Mouse (Mus musculus) lung, embryonic 16.5 days (tissue): ENCODE measurements around the gene Stx4a. TPM values are rescaled to one million over a fixed set of nuclear protein-coding genes. Genes with fewer than 3 reads are reported as not detected.
"Not testable (repeated sequence)": the region's sequence is repeated elsewhere in the genome, so short reads cannot be mapped to it uniquely, and the experiment has no call there.

Experiments
- ATAC-seq: fragments of 200-750 bp; cut with Nextera tagmentation; 2 replicates; pipeline ENCODE4 v1.8.0; 2017; ENCODE audit warnings: low read depth, mild to moderate bottlenecking, moderate library complexity
- H3K27ac ChIP-seq: fragments of 300-500 bp; sonication (generic); 2 replicates; pipeline ENCODE4 v1.5.1; 2014; ENCODE audit warnings: mild to moderate bottlenecking, control low read depth, low read length
- H3K27me3 ChIP-seq: fragments of 300-500 bp; sonication (generic); 2 replicates; pipeline ENCODE4 v1.6.1; 2014; ENCODE audit warnings: low read depth, low read length, mixed read lengths; ENCODE audit not compliant: control insufficient read depth, insufficient read depth
- H3K36me3 ChIP-seq: fragments of 300-500 bp; sonication (generic); 2 replicates; pipeline ENCODE4 v1.6.1; 2014; ENCODE audit warnings: low read length; ENCODE audit not compliant: control insufficient read depth, insufficient read depth
- H3K4me1 ChIP-seq: fragments of 300-500 bp; sonication (generic); replicated peaks from 2 replicates; pipeline ENCODE4 v1.6.1; 2014; ENCODE audit warnings: low read length, mixed read lengths; ENCODE audit not compliant: control insufficient read depth, insufficient read depth
- H3K4me2 ChIP-seq: fragments of 300-500 bp; sonication (generic); 2 replicates; pipeline ENCODE4 v1.6.1; 2014; ENCODE audit warnings: low read depth, low read length, control low read depth
- H3K4me3 ChIP-seq: fragments of 300-500 bp; sonication (generic); 2 replicates; pipeline ENCODE4 v1.5.1; 2014; ENCODE audit warnings: mild to moderate bottlenecking, low read length, control low read depth
- H3K9ac ChIP-seq: fragments of 300-500 bp; sonication (generic); 2 replicates; pipeline ENCODE4 v1.6.1; 2014; ENCODE audit warnings: low read length, control low read depth
- H3K9me3 ChIP-seq: fragments of 300-500 bp; sonication (generic); 2 replicates; pipeline ENCODE4 v1.6.1; 2016; ENCODE audit warnings: low read length; ENCODE audit not compliant: control insufficient read depth
- WGBS: fragments of 180-500 bp; shearing (Covaris S2); extraction: QIAGEN DNeasy Blood & Tissue Kit; methylation state at CpG from one replicate; pipeline ENCODE4 v1.1.7; 2014; 5-methylcytosine and 5-hydroxymethylcytosine counted together
- polyA plus RNA-seq: library from polyadenylated mRNA; unstranded; fragments of >200 nt; fragmentation: Nextera tagmentation; extraction: Ambion mirVana; gene quantifications from 2 replicates; pipeline ENCODE4 v1.2.1, GENCODE M21; 2015

Stx4a gene
- polyA plus RNA-seq, 1 experiment from 2014 or later: 45.1 TPM

DNA sequence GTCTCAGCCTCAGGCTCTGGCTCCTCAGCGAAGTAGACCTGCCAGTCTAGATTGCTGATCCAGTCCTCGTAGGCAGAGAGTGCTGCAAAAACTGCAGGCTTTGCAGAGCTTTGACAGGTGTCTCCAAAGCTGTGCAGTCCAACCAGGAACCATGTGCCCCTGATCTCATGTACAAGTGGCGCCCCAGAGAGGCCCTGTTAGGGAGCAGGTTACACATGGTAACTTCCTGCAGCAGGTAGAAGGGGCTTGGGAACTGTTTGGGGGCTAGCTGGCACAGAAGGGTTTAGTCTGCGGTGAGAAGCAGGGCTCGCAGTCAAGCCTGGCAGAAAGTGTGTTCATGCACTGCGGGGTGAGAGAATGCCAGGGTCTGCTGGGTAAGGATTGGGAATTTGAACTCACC lies 62.5 kb downstream of the Stx4a start:
- Histone ChIP-seq H3K9me3 (no peaks in the 10 kb centered on the region), H3K27ac (0 out of 2 replicates have a peak overlapping the region, but pooled peaks have one; percentile 20), H3K27me3 (no peaks in the 10 kb centered on the region), H3K9ac (no peak overlapping the region), H3K36me3 (peaks cover 59% of the 10 kb centered on the region), H3K4me1 (peaks cover 7% of the 10 kb centered on the region), H3K4me2 (no peak overlapping the region), H3K4me3 (no peak overlapping the region)
- WGBS: 88% methylated on average over 6 of the region's 6 CpGs
- no peak for ATAC-seq

DNA sequence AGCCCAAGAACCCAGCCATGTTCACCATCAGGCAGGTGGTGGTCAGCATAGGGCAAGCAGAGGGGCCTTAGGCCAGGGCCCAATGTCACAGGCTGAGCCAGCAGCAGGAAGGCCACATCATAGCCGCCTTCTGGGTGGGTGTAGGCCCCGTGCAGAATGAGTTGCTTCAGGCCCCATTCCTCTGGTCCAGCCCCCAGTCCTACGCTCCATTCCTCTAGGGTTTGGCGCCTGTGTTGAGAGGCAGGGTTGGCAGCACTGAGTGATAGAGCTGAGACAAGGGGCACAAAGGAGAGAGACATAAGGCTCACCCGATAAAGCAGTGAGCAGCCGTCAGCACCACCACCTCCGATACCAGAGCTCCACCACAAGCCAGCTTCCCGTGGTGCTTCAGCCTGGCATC lies 63.1 kb downstream of the Stx4a start:
- no peak for ATAC-seq
- Histone ChIP-seq H3K4me1 (peaks cover 7% of the 10 kb centered on the region), H3K4me3 (no peak overlapping the region), H3K9ac (no peak overlapping the region), H3K27ac (no peak overlapping the region), H3K27me3 (no peaks in the 10 kb centered on the region), H3K9me3 (no peaks in the 10 kb centered on the region), H3K36me3 (peaks cover 54% of the 10 kb centered on the region), H3K4me2 (no peak overlapping the region)
- WGBS: 77% methylated on average over 8 of the region's 8 CpGs

DNA sequence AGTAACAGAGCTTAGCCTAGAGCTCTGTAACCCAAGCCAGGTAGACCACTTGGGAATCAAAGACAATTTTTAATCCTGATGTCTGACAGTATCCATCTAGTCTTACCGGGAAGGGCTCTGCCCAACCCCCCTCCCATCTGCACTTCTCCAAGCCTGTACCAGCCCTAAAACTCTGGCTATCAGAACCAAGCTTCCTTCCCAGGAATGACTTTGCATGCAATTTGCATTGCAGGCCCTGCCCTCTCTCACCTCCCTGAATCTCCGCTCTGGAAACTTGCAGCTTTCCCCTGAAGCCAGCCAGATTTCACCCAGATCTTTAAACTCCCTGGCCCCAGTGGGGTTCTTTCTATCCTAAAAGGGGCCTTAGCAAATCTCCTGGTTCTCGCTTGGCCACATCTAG lies 63.7 kb downstream of the Stx4a start:
- 78% methylated on average over 3 of the region's 3 CpGs for WGBS
- H3K27ac ChIP-seq: no peak overlapping the region
- peaks cover 7% of the 10 kb centered on the region for H3K4me1 ChIP-seq
- H3K9me3 ChIP-seq: no peaks in the 10 kb centered on the region
- H3K9ac ChIP-seq: no peak overlapping the region
- H3K27me3 ChIP-seq: no peaks in the 10 kb centered on the region
- no peak overlapping the region for H3K4me3 ChIP-seq
- H3K36me3 ChIP-seq: peaks cover 48% of the 10 kb centered on the region
- ATAC-seq: no peak
- H3K4me2 ChIP-seq: no peak overlapping the region

DNA sequence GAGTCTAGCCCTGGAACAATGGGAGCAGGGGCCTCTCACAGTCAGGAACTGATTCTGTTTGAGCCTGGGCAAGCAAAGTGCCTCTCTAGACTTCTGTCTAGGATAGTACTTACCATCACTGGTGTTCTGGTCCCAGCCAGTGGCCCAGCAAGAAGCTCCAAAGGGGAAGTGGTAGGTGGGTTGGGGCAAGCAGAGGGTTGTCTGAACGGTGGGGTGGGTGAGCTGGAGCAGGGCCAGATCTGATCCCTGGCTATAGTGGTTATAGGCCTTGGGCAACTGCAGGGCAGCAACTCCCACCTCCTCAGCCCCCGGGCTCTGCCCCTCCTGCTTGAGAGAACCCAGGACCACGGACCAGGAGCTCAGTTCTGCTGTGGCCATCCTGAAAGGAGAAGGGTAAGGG lies 64.7 kb downstream of the Stx4a start:
- WGBS: 70% methylated on average over 3 of the region's 3 CpGs
- no peak overlapping the region for H3K9ac ChIP-seq
- no peak overlapping the region for H3K27ac ChIP-seq
- H3K36me3 ChIP-seq: peaks cover 39% of the 10 kb centered on the region
- H3K9me3 ChIP-seq: no peaks in the 10 kb centered on the region
- H3K27me3 ChIP-seq: no peaks in the 10 kb centered on the region
- ATAC-seq: no peak
- H3K4me2 ChIP-seq: no peak overlapping the region
- peaks cover 4% of the 10 kb centered on the region for H3K4me1 ChIP-seq
- H3K4me3 ChIP-seq: no peak overlapping the region

DNA sequence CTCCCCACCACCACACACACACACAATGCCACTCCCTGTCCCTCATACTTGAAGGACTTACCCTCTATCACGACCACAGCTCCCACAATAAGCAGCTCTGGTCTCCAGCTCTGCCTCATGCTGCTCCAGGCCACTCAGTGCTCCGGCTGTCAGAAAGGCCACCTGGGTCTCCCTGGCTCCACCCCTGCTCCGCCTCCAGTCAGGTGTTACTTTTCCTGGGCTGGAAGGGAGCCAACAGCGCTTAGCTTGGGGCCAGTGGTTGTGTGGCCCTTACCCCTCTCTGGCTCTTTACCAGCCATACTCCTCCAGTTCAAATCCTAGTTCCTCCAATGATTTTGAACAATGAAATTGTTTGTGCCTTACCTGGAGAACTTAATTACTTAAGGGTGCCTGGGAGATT lies 66.7 kb downstream of the Stx4a start, which contains the start of gene Prss53:
Gene Prss53, minus strand, starts transcription at position 173 of the 400 bp plus-strand sequence.
- WGBS: 17% methylated on average over 4 of the region's 4 CpGs
- Histone ChIP-seq H3K27ac (no peak within 1 kb of the TSS), H3K36me3 (peaks cover 28% of the 10 kb centered on the region), H3K4me1 (peaks cover 8% of the 10 kb centered on the region), H3K9ac (no peak within 1 kb of the TSS), H3K9me3 (no peaks in the 10 kb centered on the region), H3K4me2 (no peak within 1 kb of the TSS), H3K27me3 (no peaks in the 10 kb centered on the region), H3K4me3 (no peak within 1 kb of the TSS)
- ATAC-seq: no peak

DNA sequence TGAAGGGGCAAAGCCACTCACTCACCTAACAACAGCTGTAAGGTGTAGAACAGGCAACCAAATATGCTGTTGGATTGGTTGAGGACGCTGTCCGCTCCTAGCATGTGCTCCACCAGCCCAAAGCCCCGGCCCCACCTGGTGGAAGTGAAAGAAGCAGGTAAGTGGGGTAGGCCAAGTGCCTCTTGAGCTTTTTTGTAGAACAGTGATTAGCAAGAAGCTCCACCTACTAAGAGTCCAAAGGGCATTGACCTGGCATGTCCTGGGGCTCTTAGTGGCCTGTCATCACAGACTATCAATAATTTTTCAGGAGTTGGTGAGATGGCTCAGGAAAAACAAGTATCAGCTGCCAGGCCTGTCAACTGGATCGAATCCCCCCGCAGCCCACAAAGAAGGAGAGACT lies 70.4 kb downstream of the Stx4a start:
- WGBS: 53% methylated on average over 5 of the region's 5 CpGs
- ATAC-seq: no peak
- Histone ChIP-seq H3K9ac (peak overlapping the region; percentile 69), H3K27me3 (no peaks in the 10 kb centered on the region), H3K27ac (no peak overlapping the region; the same call in 1 of the 2 replicates), H3K9me3 (no peaks in the 10 kb centered on the region), H3K4me2 (peak overlapping the region; percentile 92), H3K4me3 (peak overlapping the region; percentile 61), H3K36me3 (peaks cover 3% of the 10 kb centered on the region; the same call in 1 of the 2 replicates), H3K4me1 (peaks cover 8% of the 10 kb centered on the region)

DNA sequence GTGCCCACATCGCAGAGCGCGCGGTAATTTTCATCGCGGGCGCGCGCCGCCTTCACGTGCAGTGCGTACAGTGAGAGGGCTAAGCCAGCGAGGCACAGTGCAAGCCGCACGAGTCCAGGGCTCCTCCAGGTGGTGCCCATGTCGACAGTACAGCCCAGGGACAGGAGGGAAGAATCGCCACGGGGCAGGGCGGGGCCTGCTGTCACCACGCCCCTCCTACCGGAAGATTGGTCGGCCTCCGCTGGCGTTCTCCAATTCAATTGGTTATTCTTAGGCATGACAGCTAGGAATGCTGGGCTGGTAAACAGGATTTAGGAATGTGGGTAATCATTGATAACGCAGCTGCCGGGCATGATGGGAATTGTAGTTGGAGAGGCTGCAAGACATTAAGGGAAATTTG lies 71.3 kb downstream of the Stx4a start, which contains the start of the genes Gm21974 and Vkorc1:
Gene Gm21974, minus strand, starts transcription at position 13 of the 400 bp plus-strand sequence.
Gene Vkorc1, minus strand, starts transcription at position 176 of the 400 bp plus-strand sequence.
- H3K36me3 ChIP-seq: no peaks in the 10 kb centered on the region; the same call in 1 of the 2 replicates
- H3K27me3 ChIP-seq: no peaks in the 10 kb centered on the region
- H3K27ac ChIP-seq: peak within 1 kb of the TSS; percentile 79
- peak within 1 kb of the TSS; percentile 69 for H3K9ac ChIP-seq
- H3K4me1 ChIP-seq: peaks cover 8% of the 10 kb centered on the region
- ATAC-seq: peak; percentile 99
- H3K9me3 ChIP-seq: no peaks in the 10 kb centered on the region
- peak within 1 kb of the TSS; percentile 61 for H3K4me3 ChIP-seq
- WGBS: under 1% methylated on average over 26 of the region's 26 CpGs
- peak within 1 kb of the TSS; percentile 92 for H3K4me2 ChIP-seq

DNA sequence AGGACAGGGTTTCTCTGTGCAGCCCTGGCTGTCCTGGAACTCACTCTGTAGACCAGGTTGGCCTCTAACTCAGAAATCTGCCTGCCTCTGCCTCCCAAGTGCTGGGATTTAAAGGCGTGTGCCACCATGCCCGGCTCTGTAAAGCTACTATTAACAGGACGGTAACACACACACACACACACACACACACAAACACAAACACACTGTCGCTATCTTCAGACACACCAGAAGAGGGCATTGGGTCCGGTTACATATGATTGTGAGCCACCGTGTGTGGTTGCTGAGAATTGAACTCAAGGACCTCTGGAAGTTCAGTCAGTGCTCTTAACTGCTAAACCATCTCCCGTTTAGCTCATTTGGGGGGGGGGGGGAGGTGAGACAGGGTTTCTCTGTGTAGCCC lies 71.8 kb downstream of the Stx4a start:
- H3K9ac ChIP-seq: peak overlapping the region; percentile 36; the same call in 1 of the 2 replicates
- not testable (repeated sequence) for H3K4me1 ChIP-seq, H3K27me3 ChIP-seq, H3K9me3 ChIP-seq, H3K36me3 ChIP-seq, H3K27ac ChIP-seq
- ATAC-seq: peak; percentile 10; the same call in 1 of the 2 replicates
- 68% methylated on average over 7 of the region's 7 CpGs for WGBS
- H3K4me3 ChIP-seq: peak overlapping the region; percentile 61; the same call in 1 of the 2 replicates
- peak overlapping the region; percentile 92; the same call in 1 of the 2 replicates for H3K4me2 ChIP-seq

DNA sequence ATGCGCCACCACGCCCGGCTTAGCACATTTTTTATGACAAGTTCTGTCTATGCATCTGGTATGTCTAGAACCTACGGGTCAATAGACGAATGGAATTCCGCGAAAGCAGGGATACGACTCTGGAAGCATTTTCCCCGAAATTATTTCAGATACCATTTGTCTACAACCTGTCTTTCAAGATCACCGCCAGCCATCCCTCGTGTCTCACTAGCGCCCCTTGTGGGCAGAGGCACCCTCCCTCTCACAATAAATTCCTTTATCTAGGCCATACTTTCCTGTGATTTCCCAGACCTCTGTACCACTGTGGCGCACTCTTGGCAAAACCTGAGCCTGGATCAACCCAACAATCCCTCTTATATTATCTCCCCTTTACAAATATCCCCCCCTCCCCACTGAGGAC lies 72.3 kb downstream of the Stx4a start:
- H3K27ac ChIP-seq: no peak overlapping the region
- H3K27me3 ChIP-seq: no peaks in the 10 kb centered on the region
- H3K4me1 ChIP-seq: peaks cover 8% of the 10 kb centered on the region
- no peak overlapping the region for H3K4me3 ChIP-seq
- H3K9ac ChIP-seq: no peak overlapping the region
- H3K4me2 ChIP-seq: no peak overlapping the region
- no peaks in the 10 kb centered on the region; the same call in 1 of the 2 replicates for H3K36me3 ChIP-seq
- WGBS: 61% methylated on average over 13 of the region's 13 CpGs
- ATAC-seq: no peak
- H3K9me3 ChIP-seq: no peaks in the 10 kb centered on the region
